In genomic region chr5:96688885-96689284, GRCm38 (mm10) we compare ENCODE assay signal across 22 mouse cellular contexts.
"Had no signal": no experiment of that assay in that cellular context is flagged by ENCODE, and none has a peak within 500 bp of the region (broad histone marks: within the 10 kb centered on the region; RNA-seq: fewer than 3 reads in every experiment).

No protein-coding gene starts in this region.

- H3K27me3 ChIP-seq: lung, embryonic 15.5 days; midbrain, embryonic 12.5 days; midbrain, embryonic 15.5 days; neural tube, embryonic 12.5 days; neural tube, embryonic 15.5 days had no signal

- H3K4me3 ChIP-seq: layer of hippocampus, adult 2 months; left cerebral cortex, adult 2 months; lung, embryonic 15.5 days; midbrain, embryonic 12.5 days; midbrain, embryonic 15.5 days; neural tube, embryonic 12.5 days; neural tube, embryonic 15.5 days had no signal

- ATAC-seq: midbrain, embryonic 15.5 days had no signal

- DNase-seq: kidney, postnatal 14 days; kidney, postnatal 4 days; layer of hippocampus, postnatal 36 days; lung, adult 18-20 months; lung, postnatal 14 days; right cerebral cortex, adult 18-20 months; right cerebral cortex, postnatal 14 days; right cerebral cortex, postnatal 4 days; thymus, adult 2 months; thymus, postnatal 14 days; thymus, postnatal 4 days had no signal

- H3K9me3 ChIP-seq: lung, embryonic 15.5 days; midbrain, embryonic 15.5 days; neural tube, embryonic 12.5 days; neural tube, embryonic 15.5 days had no signal

- H3K36me3 ChIP-seq: midbrain, embryonic 12.5 days; midbrain, embryonic 15.5 days; neural tube, embryonic 12.5 days; neural tube, embryonic 15.5 days had no signal

- H3K4me2 ChIP-seq: liver, embryonic 11.5 days; lung, embryonic 15.5 days; midbrain, embryonic 12.5 days; midbrain, embryonic 15.5 days; neural tube, embryonic 12.5 days; neural tube, embryonic 15.5 days had no signal

- H3K9ac ChIP-seq: liver, embryonic 14.5 days; lung, embryonic 15.5 days; midbrain, embryonic 12.5 days; midbrain, embryonic 15.5 days; neural tube, embryonic 12.5 days; neural tube, embryonic 15.5 days had no signal

- H3K27ac ChIP-seq: layer of hippocampus, adult 2 months; left cerebral cortex, adult 2 months; liver, embryonic 14.5 days; lung, embryonic 15.5 days; macrophage; midbrain, embryonic 12.5 days; midbrain, embryonic 15.5 days; neural tube, embryonic 12.5 days; neural tube, embryonic 15.5 days; stomach, postnatal 0 days had no signal

- H3K4me1 ChIP-seq: lung, embryonic 15.5 days; midbrain, embryonic 15.5 days; neural tube, embryonic 12.5 days; neural tube, embryonic 15.5 days had no signal
